Comparison of ENCODE assay signal across 9 mouse cellular contexts in genomic region chr7:30457629-30458330, GRCm38 (mm10). TPM values are rescaled to one million over a fixed set of nuclear protein-coding genes. Genes with fewer than 3 reads are reported as not detected.
DNase-seq lines count a peak whose midpoint lies in the region; ATAC-seq and TF ChIP-seq lines count a peak whose summit lies in the region.
"Had no signal": no experiment of that assay in that cellular context is flagged by ENCODE, and none has a peak within 500 bp of the region (broad histone marks: within the 10 kb centered on the region; RNA-seq: fewer than 3 reads in every experiment).

Gene Kirrel2, minus strand, starts transcription at chr7:30457690.
Gene Nphs1, plus strand, starts transcription at chr7:30458315.

- peaks cover 14% of the 10 kb centered on the region for H3K4me1 ChIP-seq in limb, embryonic 12.5 days (replicated peaks)

- H3K4me3 ChIP-seq in gastrocnemius, adult 2 months = peak within 1 kb of the TSS; percentile 49
- peak within 1 kb of the TSS; percentile 22; the same call in 1 of the 2 replicates for H3K4me3 ChIP-seq in limb, embryonic 12.5 days (replicated peaks)
- H3K4me3 ChIP-seq: myocyte had no signal

- no peak for TF ChIP-seq CTCF in gastrocnemius, adult 2 months (IDR thresholded peaks at IDR 0.05)

- H3K27ac ChIP-seq in gastrocnemius, adult 2 months = no peak within 1 kb of the TSS
- no peak within 1 kb of the TSS for H3K27ac ChIP-seq in limb, embryonic 12.5 days

- 3% methylated on average over 15 of the region's 16 CpGs for WGBS in limb, embryonic 12.5 days

- peak within 1 kb of the TSS; percentile 36 for H3K4me2 ChIP-seq in limb, embryonic 12.5 days

- no peaks in the 10 kb centered on the region for H3K36me3 ChIP-seq in limb, embryonic 12.5 days

- no peak within 1 kb of the TSS for H3K9ac ChIP-seq in limb, embryonic 12.5 days (replicated peaks)

- intact Hi-C loops in gastrocnemius, adult 2 months (cut with DNase I) = no loop called here
- intact Hi-C loops in heart, postnatal 10 days (cut with DNase I) = no loop called here

- no peaks in the 10 kb centered on the region; the same call in 1 of the 2 replicates for H3K9me3 ChIP-seq in limb, embryonic 12.5 days

- peak; percentile 39; the same call in 1 of the 2 replicates for ATAC-seq in limb, embryonic 12.5 days (ENCODE audit: insufficient number of reproducible peaks, insufficient read depth, low FRiP score, low TSS enrichment, low read depth)

- peaks cover 98% of the 10 kb centered on the region for H3K27me3 ChIP-seq in limb, embryonic 12.5 days

- DNase-seq in gastrocnemius, adult 2 months = no peak
- DNase-seq in gastrocnemius, adult 18-20 months (ENCODE audit: low spot score) = no peak
- peak; percentile 46 for DNase-seq in ZHBTc4 (ENCODE audit: low read depth, low spot score)
- peak; percentile 12 to 24 for DNase-seq in heart, postnatal 10 days
- peak; percentile 64 to 78 for DNase-seq in right cerebral cortex, postnatal 36 days (ENCODE audit: low spot score in 2 of 2)
- DNase-seq in urinary bladder, adult 18-20 months (ENCODE audit: low spot score in 2 of 2) = no peak
- DNase-seq in testis, postnatal 10 days (ENCODE audit: low spot score) = no peak

RNA-seq across cellular contexts. Expression of gene Kirrel2, which starts in this region (rescaled TPM):
- total RNA-seq in gastrocnemius, adult 2 months (2021) = not detected
- not detected for total RNA-seq in gastrocnemius, adult 18-20 months (2021)
- under 1 TPM; 0.07 to 0.17 TPM for total RNA-seq in heart, postnatal 10 days (2021)
- polyA plus RNA-seq in limb, embryonic 12.5 days (2016; fragmentation: Nextera tagmentation; extraction: Ambion mirVana) = 0.29 and 0.65 TPM in 2 replicates
- polyA plus RNA-seq: myocyte had no signal

RNA-seq across cellular contexts. Expression of gene Nphs1, which starts in this region (rescaled TPM):
- total RNA-seq in gastrocnemius, adult 2 months (2021) = not detected
- total RNA-seq in gastrocnemius, adult 18-20 months (2021) = not detected
- not detected for total RNA-seq in heart, postnatal 10 days (2021)
- polyA plus RNA-seq in limb, embryonic 12.5 days (2016; fragmentation: Nextera tagmentation; extraction: Ambion mirVana) = 0.10 TPM in 1 of 2 replicates, not detected in the other

Comparison
In these comparisons a context has a peak if more than half of its experiments do, and no peak if none do; other contexts are left out.
1. Peak in DNase-seq in heart, postnatal 10 days; RNA of the genes that start here not detected or under 1 TPM.
2. Peak in ATAC-seq, H3K4me3 ChIP-seq and H3K4me2 ChIP-seq in limb, embryonic 12.5 days; RNA of the genes that start here not detected or under 1 TPM.
3. DNase-seq: peak in ZHBTc4 (single experiment) and right cerebral cortex, postnatal 36 days (2 of 2); none in gastrocnemius, adult 2 months (single experiment), gastrocnemius, adult 18-20 months (single experiment), urinary bladder, adult 18-20 months (0 of 2) and testis, postnatal 10 days (single experiment).